Mouse (Mus musculus) limb, embryonic 15.5 days (tissue): ENCODE data around the gene Spint2. TPM values are rescaled to one million over a fixed set of nuclear protein-coding genes. Genes with fewer than 3 reads are reported as not detected.

Experiments
- ATAC-seq: fragments of 200-750 bp; cut with Nextera tagmentation; 2 replicates; pipeline ENCODE4 v1.8.0; 2017; ENCODE audit warnings: low read depth, moderate TSS enrichment; ENCODE audit not compliant: insufficient number of reproducible peaks, low FRiP score, low TSS enrichment
- H3K27ac ChIP-seq: fragments of 300-500 bp; sonication (generic); 2 replicates; pipeline ENCODE4 v1.5.1; 2015; ENCODE audit warnings: moderate library complexity, mild to moderate bottlenecking, inconsistent platforms
- H3K27me3 ChIP-seq: fragments of 300-500 bp; sonication (generic); 2 replicates; pipeline ENCODE4 v1.6.1; 2015; ENCODE audit warnings: inconsistent platforms
- H3K36me3 ChIP-seq: fragments of 300-500 bp; sonication (generic); 2 replicates; pipeline ENCODE4 v1.6.1; 2015; ENCODE audit warnings: inconsistent platforms
- H3K4me1 ChIP-seq: fragments of 300-500 bp; sonication (generic); 2 replicates; pipeline ENCODE4 v1.6.1; 2015; ENCODE audit warnings: inconsistent platforms
- H3K4me2 ChIP-seq: fragments of 300-500 bp; sonication (generic); 2 replicates; pipeline ENCODE4 v1.6.1; 2015; ENCODE audit warnings: mild to moderate bottlenecking, inconsistent platforms
- H3K4me3 ChIP-seq: fragments of 300-500 bp; sonication (generic); 2 replicates; pipeline ENCODE4 v1.5.1; 2015; ENCODE audit warnings: mild to moderate bottlenecking, inconsistent platforms
- H3K9ac ChIP-seq: fragments of 300-500 bp; sonication (generic); 2 replicates; pipeline ENCODE4 v1.6.1; 2015; ENCODE audit warnings: inconsistent platforms
- H3K9me3 ChIP-seq: fragments of 300-500 bp; sonication (generic); 2 replicates; pipeline ENCODE4 v1.6.1; 2016; ENCODE audit warnings: inconsistent platforms
- WGBS: fragments of 180-500 bp; shearing (Covaris S2); methylation state at CpG from one replicate; pipeline ENCODE4 v1.1.7; 2015; 5-methylcytosine and 5-hydroxymethylcytosine counted together
- polyA plus RNA-seq: library from polyadenylated mRNA; unstranded; fragments of >200 nt; fragmentation: Nextera tagmentation; extraction: Ambion mirVana; gene quantifications from 2 replicates; pipeline ENCODE4 v1.2.1, GENCODE M21; 2015

Spint2 gene
- 187 and 194 TPM in 2 replicates for polyA plus RNA-seq

DNA sequence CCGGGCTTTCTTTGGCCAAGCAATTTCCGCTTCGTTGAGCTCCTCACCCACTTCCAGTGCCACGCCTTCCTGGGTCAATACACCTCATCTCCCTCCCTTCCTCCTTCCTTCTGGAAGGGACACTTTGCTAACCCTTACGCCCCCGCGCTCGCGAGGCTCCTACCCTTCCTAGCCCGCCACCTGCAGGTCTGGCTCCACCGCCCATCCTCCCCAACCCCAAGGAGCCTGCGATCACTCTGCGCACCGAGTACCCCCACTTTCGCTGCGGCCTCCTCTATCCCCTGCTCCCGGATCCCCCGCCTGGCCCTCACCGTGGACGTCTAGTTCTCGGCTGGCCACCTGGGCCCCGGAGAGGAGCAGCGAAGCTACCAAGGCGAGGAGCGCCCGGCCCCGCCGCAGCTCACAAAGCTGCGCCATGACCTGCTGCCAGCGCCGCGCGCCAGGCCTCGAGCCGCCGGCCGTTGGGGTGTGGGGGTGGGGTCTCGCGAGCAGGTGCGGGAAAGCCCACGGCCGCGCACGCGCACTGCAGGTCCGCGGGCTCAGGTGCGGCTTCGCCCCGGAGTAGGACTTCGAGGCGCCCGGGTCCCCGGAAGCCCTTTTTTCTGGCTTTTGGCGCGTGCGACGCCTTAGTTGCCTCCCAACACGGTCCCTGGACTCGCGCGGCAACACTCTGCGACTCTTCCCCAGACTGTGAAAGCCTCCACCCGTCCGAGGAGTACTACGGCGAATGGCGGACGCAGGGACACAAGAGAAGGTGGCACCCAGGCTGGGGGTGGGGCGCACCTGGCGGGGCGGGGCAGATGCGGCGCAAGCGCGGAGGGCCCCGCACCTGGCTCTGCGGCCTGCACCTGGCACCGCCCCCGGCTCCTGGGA, at the start of gene Spint2:
Gene Spint2, minus strand, starts transcription at position 712 of the 873 bp plus-strand sequence.
- 0 out of 2 replicates have a peak, but pooled peaks have one; percentile 63 for ATAC-seq
- no peaks in the 10 kb centered on the region for H3K9me3 ChIP-seq
- H3K4me2 ChIP-seq = peak within 1 kb of the TSS; percentile 99
- H3K4me3 ChIP-seq = peak within 1 kb of the TSS; percentile 64
- WGBS = under 1% methylated on average over 78 of the region's 80 CpGs
- peak within 1 kb of the TSS; percentile 57 for H3K9ac ChIP-seq
- H3K36me3 ChIP-seq = no peaks in the 10 kb centered on the region
- H3K27ac ChIP-seq = peak within 1 kb of the TSS; percentile 80
- H3K4me1 ChIP-seq = peaks cover 30% of the 10 kb centered on the region
- H3K27me3 ChIP-seq = peaks cover 22% of the 10 kb centered on the region

DNA sequence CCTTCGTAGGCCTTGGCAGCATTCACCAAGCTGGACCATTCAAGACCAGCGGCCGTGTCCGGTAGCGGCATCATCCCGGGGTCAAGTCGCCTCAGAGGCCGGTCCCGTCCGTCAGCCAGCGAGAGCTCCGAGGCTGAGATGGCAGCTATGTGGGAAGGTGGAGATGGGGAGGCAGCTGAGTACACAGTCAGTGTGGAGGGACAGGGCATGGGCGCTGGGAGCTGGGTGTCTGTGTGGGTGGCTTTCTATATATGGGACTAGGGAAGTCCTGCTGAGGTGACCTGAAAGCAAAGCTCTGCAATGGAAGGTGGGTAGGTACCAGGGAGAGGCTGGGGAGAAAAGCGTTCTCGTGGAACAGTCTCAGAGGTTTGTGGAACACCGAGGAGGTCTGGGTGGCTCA, 47.3 kb upstream of the Spint2 start:
- H3K27ac ChIP-seq = no peak overlapping the region
- 91% methylated on average over 16 of the region's 16 CpGs for WGBS
- no peaks in the 10 kb centered on the region for H3K9me3 ChIP-seq
- no peak overlapping the region for H3K4me2 ChIP-seq
- no peaks in the 10 kb centered on the region for H3K27me3 ChIP-seq
- H3K4me1 ChIP-seq = no peaks in the 10 kb centered on the region
- no peak overlapping the region for H3K9ac ChIP-seq
- peaks cover 73% of the 10 kb centered on the region for H3K36me3 ChIP-seq
- ATAC-seq = no peak
- H3K4me3 ChIP-seq = no peak overlapping the region

DNA sequence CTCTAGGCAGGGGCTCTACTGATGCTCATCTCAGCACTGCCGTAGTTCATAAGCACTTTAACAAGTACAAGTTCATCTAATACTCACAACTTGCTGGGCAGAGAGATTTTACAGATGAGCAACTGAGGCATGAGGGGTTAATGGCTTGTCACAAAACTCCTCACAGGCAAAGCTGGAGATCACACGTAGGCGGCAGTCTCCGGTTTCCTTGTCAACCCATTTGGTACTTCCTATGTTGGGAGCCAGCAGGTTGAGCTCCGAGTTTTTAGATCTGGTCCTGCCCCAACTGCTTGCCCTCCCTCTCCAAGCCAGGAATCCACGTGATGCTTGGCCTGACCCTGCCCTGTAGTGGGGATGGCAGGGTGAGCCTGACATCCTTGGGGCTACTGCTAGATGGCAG, 45.4 kb upstream of the Spint2 start:
- no peaks in the 10 kb centered on the region for H3K9me3 ChIP-seq
- H3K4me1 ChIP-seq = no peaks in the 10 kb centered on the region
- no peaks in the 10 kb centered on the region for H3K27me3 ChIP-seq
- H3K4me2 ChIP-seq = no peak overlapping the region
- ATAC-seq = no peak
- WGBS = 75% methylated on average over 6 of the region's 6 CpGs
- H3K36me3 ChIP-seq = peaks cover 78% of the 10 kb centered on the region
- H3K9ac ChIP-seq = no peak overlapping the region
- H3K4me3 ChIP-seq = no peak overlapping the region
- no peak overlapping the region for H3K27ac ChIP-seq

DNA sequence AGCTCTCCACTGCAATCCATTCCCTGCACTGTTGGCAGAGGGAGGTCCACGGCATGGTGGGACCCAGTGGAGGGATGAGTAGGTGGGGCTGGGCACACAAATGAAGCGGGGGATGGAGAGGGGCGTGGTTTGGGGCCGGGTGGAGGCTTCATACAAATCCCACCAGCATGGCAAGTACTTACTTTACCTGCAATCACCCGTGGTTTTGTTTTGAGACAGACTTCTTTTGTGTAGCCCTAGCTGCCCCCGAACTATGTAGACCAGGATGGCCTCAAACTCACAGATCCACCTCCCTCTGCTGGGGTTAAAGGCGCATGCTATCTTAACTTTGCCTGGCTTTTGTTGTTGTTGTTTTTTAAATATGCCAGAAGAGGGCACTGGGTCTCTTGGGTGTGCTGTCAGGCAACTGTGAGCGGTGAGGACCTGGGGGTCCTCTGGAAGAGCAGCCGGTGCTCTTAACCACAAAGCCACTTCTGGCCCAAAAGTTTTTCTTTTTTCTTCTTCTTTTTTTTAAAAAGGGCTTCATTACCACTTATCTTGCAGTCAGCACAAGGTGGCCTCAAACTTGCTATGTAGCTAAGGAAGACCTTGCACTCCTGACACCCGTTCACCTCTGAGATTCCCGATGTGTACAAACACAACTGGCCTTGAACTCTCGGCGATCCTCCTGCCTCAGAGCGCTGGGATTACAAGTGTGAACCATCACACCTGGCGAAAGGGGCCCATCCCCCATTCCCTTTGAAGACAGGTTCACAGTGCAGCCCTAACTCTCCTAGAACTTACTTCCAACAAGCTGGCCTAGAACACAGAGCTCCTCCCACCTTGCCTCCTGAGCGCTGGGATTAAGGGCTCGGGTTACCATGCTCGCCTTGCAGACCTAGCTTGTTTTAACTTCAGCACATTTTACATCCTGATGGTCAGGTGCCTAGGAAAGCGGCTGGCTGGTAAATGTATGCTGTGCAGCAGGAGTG, 37.9 kb upstream of the Spint2 start:
- no peaks in the 10 kb centered on the region for H3K9me3 ChIP-seq
- peaks cover 18% of the 10 kb centered on the region for H3K36me3 ChIP-seq
- peak overlapping the region; percentile 33 for H3K4me3 ChIP-seq
- no peak overlapping the region for H3K9ac ChIP-seq
- peaks cover 65% of the 10 kb centered on the region for H3K4me1 ChIP-seq
- H3K27me3 ChIP-seq = no peaks in the 10 kb centered on the region
- ATAC-seq = no peak
- H3K4me2 ChIP-seq = peak overlapping the region; percentile 48
- peak overlapping the region; percentile 93 for H3K27ac ChIP-seq
- WGBS = 11% methylated on average over 19 of the region's 19 CpGs

- Histone ChIP-seq H3K27me3 (no peaks in the 10 kb centered on the region), H3K9ac (no peak overlapping the region), H3K4me1 (peaks cover 79% of the 10 kb centered on the region), H3K4me2 (peak overlapping the region; percentile 48), H3K27ac (peak overlapping the region; percentile 93), H3K4me3 (peak overlapping the region; percentile 33), H3K9me3 (no peaks in the 10 kb centered on the region), H3K36me3 (peaks cover 7% of the 10 kb centered on the region)
- ATAC-seq = peak; percentile 21
- 5% methylated on average over 18 of the region's 18 CpGs for WGBS
Measured at GRCm38 (mm10) chr7:29318115-29318911, 36.6 kb upstream of the Spint2 start.

- H3K9me3 ChIP-seq = no peaks in the 10 kb centered on the region
- peak overlapping the region; percentile 19 for H3K4me3 ChIP-seq
- H3K36me3 ChIP-seq = peaks cover under 1% of the 10 kb centered on the region; the same call in 1 of the 2 replicates
- WGBS = 0% methylated on average over 2 of the region's 2 CpGs
- peak overlapping the region; percentile 93 for H3K27ac ChIP-seq
- peaks cover 85% of the 10 kb centered on the region for H3K4me1 ChIP-seq
- no peaks in the 10 kb centered on the region for H3K27me3 ChIP-seq
- peak overlapping the region; percentile 48 for H3K4me2 ChIP-seq
- ATAC-seq = peak; percentile 53
- peak overlapping the region; percentile 20; the same call in 1 of the 2 replicates for H3K9ac ChIP-seq
Measured at GRCm38 (mm10) chr7:29317558-29317957, 35.8 kb upstream of the Spint2 start.

DNA sequence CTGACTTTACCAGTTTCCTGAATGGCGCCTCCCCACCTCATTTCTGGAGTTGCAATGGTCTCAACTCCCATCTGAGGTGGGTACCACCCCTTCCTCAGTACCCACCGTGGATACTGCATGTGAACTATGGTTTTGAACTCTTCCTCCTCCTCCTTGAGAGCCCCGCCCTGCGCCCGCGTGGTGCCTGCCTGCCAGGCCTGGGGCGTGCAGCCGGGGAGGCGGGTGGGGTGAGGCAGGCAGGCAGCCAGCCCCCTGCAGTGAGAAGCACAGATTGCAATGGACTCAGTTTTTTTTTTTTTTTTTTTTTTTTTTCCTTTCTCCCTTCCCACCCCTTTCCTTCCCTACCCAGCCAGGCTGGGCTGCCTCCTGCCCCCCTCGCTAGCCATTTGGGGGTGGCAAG, 35.3 kb upstream of the Spint2 start:
- H3K27me3 ChIP-seq = no peaks in the 10 kb centered on the region
- peak overlapping the region; percentile 48 for H3K4me2 ChIP-seq
- H3K4me1 ChIP-seq = peaks cover 85% of the 10 kb centered on the region
- ATAC-seq = peak; percentile 60
- H3K36me3 ChIP-seq = no peaks in the 10 kb centered on the region
- whole genome bisulfite sequencing = 5% methylated on average over 10 of the region's 10 CpGs
- 0 out of 2 replicates have a peak overlapping the region, but pooled peaks have one; percentile 20 for H3K9ac ChIP-seq
- H3K27ac ChIP-seq = peak overlapping the region; percentile 93
- peak overlapping the region; percentile 19 for H3K4me3 ChIP-seq
- no peaks in the 10 kb centered on the region for H3K9me3 ChIP-seq

DNA sequence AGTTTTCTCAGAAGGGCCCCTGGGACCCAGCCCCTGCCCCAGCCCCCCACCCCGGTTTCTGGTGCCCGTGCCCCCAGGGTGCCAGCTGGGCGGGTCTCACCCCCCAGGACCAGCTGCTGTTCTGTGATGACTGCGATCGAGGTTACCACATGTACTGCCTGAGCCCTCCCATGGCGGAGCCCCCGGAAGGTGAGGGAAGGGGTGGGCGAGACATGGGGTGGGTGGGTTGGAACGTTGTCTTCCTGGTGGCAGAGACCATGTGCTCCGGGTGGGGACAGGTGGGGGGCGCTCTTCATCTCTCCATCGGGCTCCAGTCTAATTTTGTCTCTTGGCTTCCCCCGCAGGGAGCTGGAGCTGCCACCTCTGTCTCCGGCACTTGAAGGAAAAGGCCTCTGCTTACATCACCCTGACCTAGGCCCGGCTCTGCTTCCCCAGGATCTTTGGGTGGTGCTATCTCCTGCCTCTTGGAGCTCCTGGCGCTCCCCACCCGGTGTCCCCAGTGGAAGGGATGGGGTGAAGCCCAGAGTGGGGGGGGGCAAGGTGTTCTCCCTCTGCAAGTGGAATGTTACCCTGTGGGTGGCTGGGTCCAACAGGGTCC, 34.5 kb upstream of the Spint2 start:
- WGBS = 51% methylated on average over 17 of the region's 17 CpGs
- no peak overlapping the region for H3K4me3 ChIP-seq
- peak overlapping the region; percentile 93 for H3K27ac ChIP-seq
- ATAC-seq = no peak
- no peaks in the 10 kb centered on the region for H3K27me3 ChIP-seq
- H3K4me1 ChIP-seq = peaks cover 83% of the 10 kb centered on the region
- no peaks in the 10 kb centered on the region for H3K9me3 ChIP-seq
- no peaks in the 10 kb centered on the region for H3K36me3 ChIP-seq
- H3K9ac ChIP-seq = no peak overlapping the region
- H3K4me2 ChIP-seq = peak overlapping the region; percentile 48; the same call in 1 of the 2 replicates

- no peak overlapping the region for H3K9ac ChIP-seq
- no peak for ATAC-seq
- no peaks in the 10 kb centered on the region for H3K36me3 ChIP-seq
- no peaks in the 10 kb centered on the region for H3K27me3 ChIP-seq
- WGBS = 71% methylated on average over 13 of the region's 13 CpGs
- H3K4me1 ChIP-seq = peaks cover 74% of the 10 kb centered on the region
- H3K27ac ChIP-seq = peak overlapping the region; percentile 93
- H3K4me2 ChIP-seq = no peak overlapping the region
- no peaks in the 10 kb centered on the region for H3K9me3 ChIP-seq
- no peak overlapping the region for H3K4me3 ChIP-seq
Measured at GRCm38 (mm10) chr7:29314844-29315628, 33.3 kb upstream of the Spint2 start.

GRCm38 (mm10) chr7:29313572-29314261, 32.0 kb upstream of the Spint2 start:
- H3K27me3 ChIP-seq = no peaks in the 10 kb centered on the region
- H3K36me3 ChIP-seq = no peaks in the 10 kb centered on the region
- H3K4me1 ChIP-seq = peaks cover 72% of the 10 kb centered on the region
- 45% methylated on average over 9 of the region's 9 CpGs for WGBS
- no peak for ATAC-seq
- H3K27ac ChIP-seq = 0 out of 2 replicates have a peak overlapping the region, but pooled peaks have one; percentile 22
- H3K9me3 ChIP-seq = no peaks in the 10 kb centered on the region
- H3K4me2 ChIP-seq = no peak overlapping the region
- no peak overlapping the region for H3K4me3 ChIP-seq
- no peak overlapping the region for H3K9ac ChIP-seq
